Mouse (Mus musculus): ENCODE data around the gene Nmnat2. TPM values are rescaled to one million over a fixed set of nuclear protein-coding genes. Genes with fewer than 3 reads are reported as not detected.

The Nmnat2 gene
- total RNA-seq, 2 experiments from 2014 or later: 0.61 to 1.0 TPM

DNA sequence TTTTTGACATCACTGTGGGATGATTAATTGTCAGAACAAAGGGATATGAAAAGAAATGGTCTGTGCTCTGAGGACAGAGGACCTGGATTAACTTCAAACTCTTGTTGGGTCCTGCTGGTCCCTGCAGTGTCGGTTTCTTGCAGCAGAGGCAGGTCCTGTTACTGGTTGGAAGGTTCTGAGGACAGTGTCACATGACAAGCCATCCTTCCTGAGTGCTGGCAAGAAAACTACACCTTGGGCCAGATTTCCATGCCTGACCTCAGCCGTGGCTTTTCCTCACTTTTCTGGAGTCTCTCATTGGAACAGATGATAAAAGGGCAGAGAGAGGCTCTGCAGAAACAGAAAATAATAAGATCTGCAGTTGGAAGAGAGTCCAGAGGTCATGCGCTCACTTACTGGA lies 20.4 kb downstream of the Nmnat2 start:
- no peak for DNase-seq
- intact Hi-C loops (cut with DNase I): no loop called here

DNA sequence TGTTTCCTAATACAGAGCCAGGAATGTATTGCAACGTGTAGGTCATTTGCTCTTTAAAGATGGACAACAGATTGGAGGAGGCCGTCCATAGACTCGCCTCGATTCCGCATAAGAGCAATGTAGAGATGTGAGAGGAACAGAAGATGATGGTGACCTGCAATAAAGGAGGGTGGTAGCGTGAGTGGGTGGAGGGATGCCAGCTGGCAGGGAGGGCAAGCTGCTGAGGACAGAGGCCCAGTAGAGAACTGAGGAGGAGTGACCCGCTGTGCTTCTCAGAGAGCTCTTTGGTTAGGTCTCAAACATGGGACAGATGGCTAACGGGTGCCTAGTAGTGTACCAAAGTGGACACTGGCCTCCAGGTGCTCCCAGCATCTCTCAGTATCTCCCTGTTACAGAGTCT lies 23.9 kb downstream of the Nmnat2 start:
- DNase-seq: no peak
- intact Hi-C loops (cut with DNase I): no loop called here

DNA sequence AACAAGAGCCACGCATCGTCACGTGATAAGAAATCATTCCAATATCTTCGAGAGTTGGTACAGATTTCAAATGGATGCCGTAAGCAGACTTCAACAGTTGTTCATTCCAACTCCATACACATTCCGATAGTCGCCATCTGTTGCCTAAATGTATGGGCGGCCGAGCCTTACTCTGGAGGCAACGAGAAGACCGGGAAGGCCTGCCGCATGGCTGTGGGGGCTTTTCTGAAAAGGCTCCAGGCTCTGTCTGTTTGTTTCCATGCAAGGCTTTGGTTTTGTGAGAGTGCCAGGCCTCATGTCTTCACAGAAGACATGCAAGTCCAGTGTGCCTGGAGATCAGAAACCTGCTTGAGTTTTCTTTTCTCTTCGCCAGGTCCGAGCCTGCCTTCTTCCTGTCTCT lies 28.6 kb downstream of the Nmnat2 start:
- intact Hi-C loops (cut with DNase I): no loop called here
- no peak for DNase-seq

DNA sequence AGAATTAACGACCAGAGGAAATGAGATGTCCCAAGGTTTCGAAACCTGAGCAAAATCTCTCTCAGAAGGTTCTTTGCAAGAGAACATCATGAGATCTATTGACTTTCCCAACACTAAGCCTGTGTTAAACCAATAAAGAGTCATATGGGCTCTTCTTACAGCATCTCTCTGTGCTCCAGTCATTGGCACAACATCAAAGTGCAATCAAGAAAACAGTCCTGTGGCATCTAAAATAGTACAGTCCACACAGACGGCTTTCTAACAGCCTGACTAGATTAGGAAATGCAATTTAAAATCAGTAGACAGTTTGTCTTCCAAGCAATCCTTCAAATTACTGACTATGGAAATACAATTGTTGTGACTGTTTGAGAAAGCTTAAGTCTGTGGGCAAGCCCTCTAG lies 32.2 kb downstream of the Nmnat2 start:
- intact Hi-C loops (cut with DNase I): no loop called here
- DNase-seq: no peak

DNA sequence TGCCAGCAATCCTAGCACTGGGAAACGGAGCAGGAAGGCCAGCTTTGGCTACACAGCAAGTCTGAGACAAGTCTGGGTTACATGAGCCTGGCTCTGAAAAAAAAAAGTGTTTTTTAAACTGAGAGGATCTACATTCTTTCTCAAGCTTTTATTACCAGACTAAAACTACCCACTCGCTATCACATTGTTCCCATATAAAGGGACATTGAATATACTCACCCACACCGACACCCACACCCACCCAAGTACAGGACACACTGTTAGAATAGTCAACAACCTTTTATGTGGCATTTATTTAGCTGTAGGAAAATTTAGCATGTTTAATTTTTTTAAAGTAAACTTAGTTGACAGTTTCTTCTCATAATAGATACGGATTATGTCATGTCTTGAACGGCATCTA lies 35.3 kb downstream of the Nmnat2 start:
- no peak for DNase-seq
- intact Hi-C loops (cut with DNase I): no loop called here

DNA sequence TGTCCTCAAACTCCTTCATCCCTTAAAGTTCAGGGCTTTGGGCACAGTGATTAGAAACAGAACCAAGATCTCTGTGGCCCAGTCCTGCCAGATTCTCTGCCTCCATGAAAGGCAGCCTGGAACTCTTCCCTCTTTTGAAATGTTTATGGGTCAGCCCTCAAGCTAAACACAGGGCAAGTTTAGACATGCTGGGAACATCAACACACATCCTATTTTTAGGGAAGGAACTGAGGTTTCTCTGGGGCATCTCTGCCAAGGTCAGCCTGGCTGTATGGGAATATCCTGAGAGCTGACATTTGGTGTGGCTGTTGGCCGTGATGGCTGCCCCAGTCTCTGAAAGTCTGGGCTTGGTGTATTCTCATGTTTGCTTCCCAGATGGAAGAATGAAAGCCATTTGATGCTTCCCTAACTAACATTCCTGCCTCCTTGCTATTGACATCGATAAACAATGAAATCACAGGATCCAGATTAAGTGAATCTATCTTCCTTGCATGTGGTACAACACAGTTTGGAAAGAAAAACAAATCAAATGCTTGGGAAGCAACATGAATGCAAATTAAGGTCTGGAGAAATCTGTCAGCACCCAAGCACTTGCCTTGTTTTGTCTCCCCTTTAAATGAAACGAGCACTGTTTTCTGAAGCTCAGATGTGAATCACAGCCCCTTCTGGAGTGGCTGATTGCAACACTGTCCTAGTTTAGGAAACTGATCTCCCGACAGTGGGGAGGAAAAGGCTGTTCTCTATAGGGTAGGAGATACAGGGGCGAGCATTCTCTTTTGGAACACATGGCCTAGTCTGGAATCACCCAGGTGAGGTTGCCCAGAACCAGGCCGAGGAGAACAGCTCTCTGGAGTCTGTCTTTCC lies 37.7 kb downstream of the Nmnat2 start:
- intact Hi-C loops (cut with DNase I): no loop called here
- no peak for DNase-seq

DNA sequence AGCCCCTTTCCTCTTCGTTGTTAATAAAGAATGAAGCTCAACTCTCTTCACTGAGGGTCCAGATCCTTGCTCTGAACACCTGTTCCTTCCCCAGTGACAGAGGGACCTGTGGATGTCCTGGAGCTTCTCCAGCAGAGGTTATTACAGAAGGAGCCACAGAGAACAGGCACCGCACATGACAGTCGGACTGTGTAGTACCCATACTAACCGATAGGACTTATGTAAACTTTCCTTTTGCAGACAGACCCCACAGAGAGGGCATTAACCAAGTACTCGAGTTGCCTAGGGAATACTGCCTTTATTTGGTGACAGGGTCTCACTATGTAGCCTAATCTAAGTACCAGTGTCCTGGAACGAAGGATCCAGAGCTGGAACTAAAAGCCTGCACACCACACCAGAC lies 39.0 kb downstream of the Nmnat2 start:
- DNase-seq: no peak
- intact Hi-C loops (cut with DNase I): no loop called here

DNA sequence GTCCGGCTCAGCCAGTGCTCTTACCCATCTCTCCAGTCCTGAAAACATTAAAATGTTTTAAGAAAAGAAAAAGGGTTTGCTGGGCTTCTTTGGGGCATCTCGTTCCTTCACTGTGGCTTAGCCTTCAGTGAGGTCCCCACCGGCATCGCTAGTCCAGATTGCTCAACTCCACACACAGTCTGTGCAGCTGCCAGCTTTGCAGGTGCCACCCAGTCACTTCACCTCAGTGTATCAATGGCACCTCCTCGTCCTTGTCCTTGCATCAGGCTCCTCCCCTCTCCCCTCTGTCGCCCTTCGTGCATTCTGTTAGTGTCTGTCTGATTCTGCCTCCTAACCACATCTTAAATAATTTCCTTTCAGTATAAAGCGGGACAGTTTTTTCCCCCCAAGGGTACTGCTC lies 45.2 kb downstream of the Nmnat2 start:
- intact Hi-C loops (cut with DNase I): no loop called here

DNA sequence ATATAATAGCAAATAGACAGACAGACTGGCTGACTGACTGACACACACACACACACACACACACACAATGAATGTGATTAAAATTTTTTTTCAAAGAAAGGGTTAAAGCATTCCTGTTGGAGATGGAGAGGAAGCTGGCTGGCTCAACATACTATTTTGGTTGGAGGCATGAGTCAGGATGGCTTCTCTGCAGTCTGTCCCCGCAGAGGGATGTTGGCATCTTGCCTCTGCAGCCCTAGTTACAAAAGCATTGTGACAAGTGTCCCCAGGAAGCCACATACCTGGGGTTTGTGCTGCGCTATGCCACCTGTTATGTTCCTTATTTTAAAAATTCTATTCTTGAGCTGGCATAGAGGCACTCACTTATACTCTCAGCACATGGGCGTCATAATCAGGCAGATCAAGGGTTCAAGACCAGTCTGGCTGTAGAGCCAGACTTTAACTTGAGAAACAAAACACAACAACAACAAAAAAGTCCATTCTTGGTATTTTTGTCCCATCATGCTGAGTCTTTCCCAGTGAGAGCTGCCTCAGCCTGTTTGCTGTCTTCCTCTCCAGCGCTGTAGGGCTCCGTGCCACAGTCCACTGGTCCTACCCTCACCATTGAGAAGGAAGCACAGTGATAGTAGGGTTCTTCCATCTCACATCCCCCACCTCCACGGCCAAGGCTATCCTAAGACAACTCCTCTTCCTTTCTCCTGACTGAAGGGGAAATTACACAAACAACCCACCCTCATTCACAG lies 45.9 kb downstream of the Nmnat2 start:
- DNase-seq: peak; percentile 26 to 45
- intact Hi-C loops (cut with DNase I): no loop called here

More for the DNA sequence above, 45.2 kb downstream of the Nmnat2 start:
- no peak for DNase-seq

DNA sequence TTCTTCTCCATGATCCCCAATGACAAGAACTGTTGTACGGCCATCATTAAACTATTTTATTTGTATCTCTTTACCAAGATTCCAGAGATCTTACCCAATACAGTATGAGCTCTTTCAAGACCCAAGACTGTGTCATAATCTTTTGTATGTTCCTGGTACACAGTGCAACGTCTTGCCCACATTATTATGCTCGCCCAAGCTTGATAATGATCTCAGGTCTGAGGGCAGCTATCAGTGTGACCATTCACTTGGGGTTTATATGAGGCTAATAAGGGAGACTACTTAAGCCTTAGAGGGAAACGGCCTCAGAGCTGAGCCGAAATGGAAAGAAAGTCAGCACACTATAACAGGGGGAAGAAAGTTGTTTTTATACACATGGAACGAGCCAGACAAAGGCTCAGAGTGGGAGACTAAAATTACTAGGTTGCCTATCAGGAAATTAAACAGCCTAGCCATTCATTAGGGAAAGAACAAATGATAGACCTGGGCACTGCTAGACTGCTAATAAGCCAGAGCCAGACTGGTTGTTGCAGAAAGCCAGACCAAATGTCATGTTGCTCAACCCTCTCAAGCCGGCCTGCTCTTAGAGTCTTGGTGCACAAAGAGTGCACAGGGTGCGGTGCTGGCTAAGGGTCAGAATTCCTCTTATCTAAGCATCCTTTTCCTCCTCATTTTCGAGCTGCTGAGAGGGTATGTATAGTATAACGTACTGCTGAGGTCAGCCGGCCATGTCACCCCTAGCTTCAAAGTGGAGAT lies 47.7 kb downstream of the Nmnat2 start:
- intact Hi-C loops (cut with DNase I): no loop called here

DNA sequence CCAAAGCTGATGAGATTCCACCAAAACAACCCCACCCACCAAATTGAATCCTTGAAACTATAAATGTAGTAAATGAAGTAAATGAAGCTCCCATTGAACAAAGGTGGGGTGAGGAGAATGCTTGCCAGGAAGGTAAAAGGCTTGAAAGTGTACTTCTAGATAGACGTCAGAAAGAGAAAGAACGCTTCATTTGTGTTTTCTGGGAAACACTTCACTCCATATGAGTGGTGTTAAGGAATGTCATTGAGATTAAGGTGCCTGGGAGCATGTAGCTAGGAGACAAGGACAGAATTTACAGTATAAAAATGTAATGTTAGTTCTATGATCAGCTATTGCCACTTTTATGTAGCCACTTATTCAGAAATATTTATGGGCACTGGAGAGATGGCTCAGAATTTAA lies 49.7 kb downstream of the Nmnat2 start:
- intact Hi-C loops (cut with DNase I): no loop called here
- no peak for DNase-seq

More for the DNA sequence above, 47.7 kb downstream of the Nmnat2 start:
- no peak for DNase-seq

DNA sequence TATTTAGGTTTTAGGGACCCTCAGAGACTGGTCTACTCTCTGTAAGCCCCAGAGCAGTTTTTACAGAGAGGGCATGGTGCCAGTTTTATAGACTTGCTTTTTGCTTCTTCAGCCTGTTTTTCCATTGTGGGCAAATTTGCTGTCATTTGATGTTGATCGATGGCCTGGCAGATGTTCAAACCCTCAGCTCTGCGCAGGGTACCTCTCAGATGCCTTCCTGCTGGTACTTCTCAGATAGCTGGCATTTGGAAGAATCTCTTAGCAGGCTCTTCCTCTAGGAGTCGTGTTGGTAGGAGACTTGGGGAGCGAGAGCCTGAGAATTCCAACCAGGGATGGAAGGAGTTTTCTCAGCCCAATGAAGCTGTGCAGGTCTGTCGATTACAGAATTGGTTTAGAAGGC lies 51.3 kb downstream of the Nmnat2 start:
- DNase-seq: no peak
- intact Hi-C loops (cut with DNase I): no loop called here

DNA sequence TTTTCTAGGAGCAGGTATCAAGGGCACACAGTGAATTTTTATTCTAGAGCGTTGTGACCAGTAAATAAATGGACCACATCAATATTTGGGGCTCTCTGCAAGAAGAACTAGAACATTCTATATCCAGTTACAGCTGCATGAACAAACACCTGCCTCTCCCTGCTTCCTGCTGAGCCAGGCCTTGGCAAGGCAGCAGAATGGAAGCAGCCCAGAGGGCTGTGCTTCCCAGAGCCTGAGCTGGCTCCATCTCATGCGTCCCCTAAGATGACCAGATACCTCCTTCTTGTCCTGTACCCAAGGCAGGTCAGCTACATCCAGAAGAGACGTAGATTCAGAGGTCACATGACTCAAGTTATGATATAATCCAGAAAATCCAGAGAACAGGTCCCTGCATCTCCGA lies 52.0 kb downstream of the Nmnat2 start:
- DNase-seq: no peak
- intact Hi-C loops (cut with DNase I): no loop called here

DNA sequence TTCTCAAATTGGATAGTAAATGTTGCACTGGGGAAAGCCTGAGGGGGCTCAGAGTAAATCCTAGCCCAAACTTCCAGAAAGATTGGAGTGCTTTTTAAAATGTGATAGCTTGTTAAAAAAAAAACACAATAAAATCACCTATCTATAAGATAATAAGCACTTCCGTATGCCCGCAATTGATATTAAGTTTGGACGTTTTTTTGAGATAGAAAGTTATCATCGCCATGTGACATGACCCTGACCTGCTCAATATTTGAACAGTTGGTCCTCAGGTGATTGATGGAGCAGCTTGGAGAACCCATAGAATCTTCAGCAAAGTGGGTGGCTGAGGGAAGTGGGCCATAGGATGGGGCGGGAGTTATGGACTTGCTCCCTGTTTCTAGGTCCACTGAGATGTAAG lies 52.5 kb downstream of the Nmnat2 start:
- intact Hi-C loops (cut with DNase I): no loop called here
- no peak for DNase-seq

DNA sequence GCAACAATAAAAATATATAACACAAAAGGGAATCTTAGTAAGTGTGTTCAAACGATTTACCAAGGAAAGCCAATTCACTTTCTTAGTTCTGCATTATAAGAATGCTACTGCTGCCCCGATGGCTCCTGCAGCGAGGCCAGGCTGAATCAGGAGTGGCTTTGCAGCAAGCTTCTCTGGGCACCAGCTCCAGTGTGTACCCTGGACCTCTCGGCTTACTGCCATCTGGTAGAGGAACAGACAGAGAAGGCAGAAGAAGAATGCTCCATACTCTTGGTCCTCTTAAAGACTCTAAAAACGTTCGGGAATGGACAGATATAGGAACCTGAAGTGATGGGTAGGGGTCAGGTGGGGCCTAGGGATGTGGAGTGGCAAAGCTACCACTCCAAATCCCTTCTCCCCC lies 53.0 kb downstream of the Nmnat2 start:
- intact Hi-C loops (cut with DNase I): no loop called here
- DNase-seq: no peak

DNA sequence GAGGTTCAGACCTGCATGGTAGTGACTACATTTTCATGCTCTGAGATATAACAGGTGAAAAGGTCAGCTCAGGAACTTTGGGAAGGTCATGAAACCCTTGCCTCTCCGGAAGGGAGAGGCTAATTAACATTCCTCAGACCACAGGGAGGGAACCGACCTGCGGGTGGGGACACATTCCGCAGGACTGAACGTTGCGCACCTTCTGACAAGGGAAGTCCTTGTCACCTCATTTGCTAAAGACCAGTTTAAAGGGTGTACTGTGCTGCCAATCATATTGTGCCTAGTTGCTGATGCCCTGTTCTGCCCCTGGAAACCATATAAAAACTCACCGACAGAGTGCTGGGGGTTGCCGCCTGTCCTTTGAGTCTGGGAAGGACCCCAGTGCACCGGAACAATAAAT lies 54.5 kb downstream of the Nmnat2 start:
- intact Hi-C loops (cut with DNase I): no loop called here

DNA sequence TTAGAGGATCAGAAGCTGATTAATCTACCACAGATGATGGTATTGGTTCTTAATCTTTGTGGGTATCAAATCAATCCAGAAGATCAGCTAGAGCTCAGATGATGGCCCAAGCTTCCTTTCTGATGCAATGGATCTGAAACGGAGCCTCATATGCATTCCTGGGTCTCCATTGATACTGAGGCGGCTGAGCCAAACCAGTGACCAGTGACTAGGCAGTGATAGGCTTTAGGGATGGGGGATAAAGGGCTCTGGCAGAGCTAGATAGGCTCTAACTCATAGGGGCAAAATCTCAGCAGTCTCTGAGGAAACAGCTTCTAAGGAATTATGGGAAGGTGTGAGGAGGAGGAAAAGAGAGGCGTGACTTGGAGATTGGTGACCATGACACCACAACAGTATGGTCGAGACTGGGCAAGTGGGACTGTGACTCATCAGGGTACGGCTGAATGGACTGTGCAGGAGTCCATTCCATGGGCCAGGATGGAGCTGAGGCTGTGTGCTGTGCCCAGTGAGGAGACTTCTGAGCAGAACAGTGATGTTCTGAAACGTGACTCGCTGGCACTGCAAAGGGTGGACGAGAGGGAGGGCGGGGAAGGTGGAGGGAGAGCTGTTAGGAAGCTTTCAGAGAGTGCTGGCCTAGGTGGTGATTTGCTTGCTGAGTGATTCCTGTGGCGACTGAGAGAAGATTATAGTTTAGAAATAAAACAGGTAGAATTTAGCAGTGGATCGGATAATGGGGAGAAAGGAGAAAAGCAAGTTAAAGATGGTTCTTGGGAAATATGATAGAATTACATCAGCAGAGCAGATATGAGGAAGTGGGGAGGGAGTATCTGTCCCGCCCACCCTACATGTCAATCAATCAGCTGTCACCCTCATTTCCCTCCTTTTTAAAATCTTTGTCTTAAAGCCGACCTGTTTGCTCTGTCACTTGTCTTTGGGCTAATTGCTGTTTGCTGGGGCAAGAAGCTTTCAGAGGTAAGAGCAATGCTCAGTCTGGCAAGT lies 55.9 kb downstream of the Nmnat2 start:
- DNase-seq: no peak
- intact Hi-C loops (cut with DNase I): no loop called here

More for the DNA sequence above, 54.5 kb downstream of the Nmnat2 start:
- DNase-seq: no peak

DNA sequence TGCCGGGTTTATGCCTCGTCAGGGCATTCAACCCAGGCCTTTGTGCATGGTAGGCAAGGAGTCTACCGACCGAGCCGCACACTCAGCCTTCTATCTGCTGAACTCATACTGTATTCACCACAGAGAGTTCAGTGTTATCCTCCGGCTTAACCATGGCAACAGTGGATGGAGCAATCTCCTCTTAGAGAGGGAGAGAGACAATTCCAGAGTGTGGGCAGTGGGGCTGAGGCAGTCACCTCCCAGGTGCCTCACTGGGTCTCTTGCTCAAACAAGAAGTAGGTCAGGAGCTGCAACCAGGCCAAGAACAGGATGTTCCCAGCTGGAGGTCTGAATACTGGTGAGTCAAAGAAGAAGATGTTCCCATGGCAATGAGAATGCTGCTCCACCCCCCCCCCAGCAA lies 56.8 kb downstream of the Nmnat2 start:
- no peak for DNase-seq
- intact Hi-C loops (cut with DNase I): no loop called here

DNA sequence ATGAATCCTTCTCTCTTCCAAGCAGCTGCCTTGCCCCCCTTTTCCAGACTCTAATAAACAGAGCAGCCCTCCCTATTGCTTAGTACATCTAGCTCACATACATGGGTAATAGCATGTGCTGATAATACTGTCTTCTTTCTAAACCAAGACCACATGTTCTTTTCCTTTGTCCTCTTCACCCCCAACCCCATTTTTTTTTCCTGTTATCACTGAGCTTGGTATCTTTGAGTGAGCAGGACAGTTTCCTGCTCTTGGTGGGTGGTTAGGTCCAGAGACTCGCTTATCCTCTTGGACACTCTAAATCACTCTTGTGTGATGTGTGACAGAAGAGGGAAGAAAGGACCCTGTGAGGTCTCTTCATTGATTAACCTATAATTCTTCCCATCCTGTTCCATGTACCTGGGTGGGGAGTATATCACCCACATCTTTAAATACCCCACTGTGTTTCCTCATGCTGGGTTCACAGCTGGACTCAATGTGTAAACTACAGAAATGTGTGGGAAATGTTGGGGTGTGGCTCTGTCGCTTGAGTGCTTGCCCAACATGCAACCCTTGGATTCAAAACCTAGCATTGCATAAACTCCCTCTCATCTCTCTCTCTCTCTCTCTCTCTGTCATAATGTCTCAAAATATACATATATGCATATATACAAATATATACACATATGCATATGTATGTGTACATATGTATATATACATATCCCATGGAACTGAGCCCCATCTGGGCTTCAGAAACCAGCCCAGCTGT lies 58.9 kb downstream of the Nmnat2 start:
- DNase-seq: no peak
- intact Hi-C loops (cut with DNase I): no loop called here

Measured in heart, postnatal 14 days (tissue).